Mouse (Mus musculus) CH12.LX (cell line): ENCODE data around the gene Prpsap2.

ENCODE experiments used
- CTCF ChIP-seq, 2 experiments: IDR thresholded peaks in 1 of 2; conservative IDR thresholded peaks in 1 of 2; 2 replicates each; pipeline ENCODE4 v1.5.1; 2011 to 2012; ENCODE audit warnings: low read depth in 2 of 2, low read length in 2 of 2, improper control_type of control experiment in 1 of 2, inconsistent platforms in 1 of 2, mild to moderate bottlenecking in 1 of 2, moderate library complexity in 1 of 2
- KAT2A ChIP-seq: IDR thresholded peaks from 2 replicates; pipeline ENCODE4 v1.6.1; 2012; ENCODE audit warnings: low read length, improper control_type of control experiment, inconsistent platforms; ENCODE audit not compliant: insufficient replicate concordance
- POLR2A ChIP-seq: IDR thresholded peaks from 2 replicates; pipeline ENCODE4 v1.6.1; 2011; ENCODE audit warnings: low read depth, mild to moderate bottlenecking, improper control_type of control experiment, low read length
- TCF12 ChIP-seq: IDR thresholded peaks from 2 replicates; pipeline ENCODE4 v1.6.1; 2014; ENCODE audit warnings: low read depth, mild to moderate bottlenecking, inconsistent platforms, low read length, improper control_type of control experiment
- USF2 ChIP-seq: conservative IDR thresholded peaks from 2 replicates; pipeline ENCODE4 v1.6.1; 2011; ENCODE audit warnings: low read depth, low read length, improper control_type of control experiment
- ZNF384 ChIP-seq: IDR thresholded peaks from 2 replicates; pipeline ENCODE4 v1.6.1; 2012; ENCODE audit warnings: low read depth, low read length, improper control_type of control experiment, inconsistent platforms

- TF ChIP-seq KAT2A (no peak), CTCF (conservative IDR thresholded peaks at IDR 0.05 in 1 of 2, IDR thresholded peaks at IDR 0.05 in 1 of 2; ENCODE audit: low read depth in 2 of 2, low read length in 2 of 2) (no peak), ZNF384 (no peak), POLR2A (no peak), USF2 (no peak), TCF12 (no peak)
Measured at GRCm38 (mm10) chr11:61808551-61809117, 46.7 kb upstream of the Prpsap2 start.
